Mouse (Mus musculus) stomach, postnatal 0 days (tissue): ENCODE measurements around the gene Prox2.

Experiments used
- CTCF ChIP-seq: IDR thresholded peaks from 2 replicates; pipeline ENCODE4 v1.5.1; 2016; ENCODE audit warnings: antibody characterized with exemption, low read depth, mild to moderate bottlenecking, moderate library complexity
- EP300 ChIP-seq: optimal IDR thresholded peaks from 2 replicates; pipeline ENCODE3; 2016; ENCODE audit warnings: antibody characterized with exemption

- peak; percentile 96 for TF ChIP-seq CTCF
- no peak for TF ChIP-seq EP300
Measured at GRCm38 (mm10) chr12:85142803-85143202, 32.2 kb upstream of the Prox2 start.
